Mouse (Mus musculus): ENCODE results near the gene Nmt1. TPM values are rescaled to one million over a fixed set of nuclear protein-coding genes. Genes with fewer than 3 reads are reported as not detected.

The Nmt1 gene
- polyA plus RNA-seq, 1 experiment from 2014 or later = 68.5 TPM

GRCm38 (mm10) chr11:103102725-103103349, 74.8 kb downstream of the Nmt1 start:
- H3K36me3 ChIP-seq = no peaks in the 10 kb centered on the region
- peak; percentile 87 for ATAC-seq (ENCODE audit: insufficient number of reproducible peaks, insufficient read depth, low FRiP score, low TSS enrichment, low read depth)
- 1% methylated on average over 35 of the region's 35 CpGs for WGBS
- peak overlapping the region; percentile 55 for H3K4me3 ChIP-seq
- peak overlapping the region; percentile 73 for H3K4me2 ChIP-seq
- H3K27ac ChIP-seq = peak overlapping the region; percentile 45; the same call in 1 of the 2 replicates
- peak overlapping the region; percentile 71 for H3K9ac ChIP-seq
- H3K4me1 ChIP-seq = peaks cover 34% of the 10 kb centered on the region
- H3K9me3 ChIP-seq = no peaks in the 10 kb centered on the region
- peaks cover 58% of the 10 kb centered on the region for H3K27me3 ChIP-seq

- Histone ChIP-seq H3K9ac (peak overlapping the region; percentile 61), H3K9me3 (no peaks in the 10 kb centered on the region), H3K4me2 (peak overlapping the region; percentile 73), H3K27ac (no peak overlapping the region), H3K4me1 (peaks cover 30% of the 10 kb centered on the region), H3K4me3 (peak overlapping the region; percentile 55), H3K27me3 (peaks cover 54% of the 10 kb centered on the region), H3K36me3 (no peaks in the 10 kb centered on the region)
- WGBS = 53% methylated on average over 8 of the region's 8 CpGs
- no peak for ATAC-seq (ENCODE audit: insufficient number of reproducible peaks, insufficient read depth, low FRiP score, low TSS enrichment, low read depth)
Measured at GRCm38 (mm10) chr11:103103621-103104020, 75.6 kb downstream of the Nmt1 start.

DNA sequence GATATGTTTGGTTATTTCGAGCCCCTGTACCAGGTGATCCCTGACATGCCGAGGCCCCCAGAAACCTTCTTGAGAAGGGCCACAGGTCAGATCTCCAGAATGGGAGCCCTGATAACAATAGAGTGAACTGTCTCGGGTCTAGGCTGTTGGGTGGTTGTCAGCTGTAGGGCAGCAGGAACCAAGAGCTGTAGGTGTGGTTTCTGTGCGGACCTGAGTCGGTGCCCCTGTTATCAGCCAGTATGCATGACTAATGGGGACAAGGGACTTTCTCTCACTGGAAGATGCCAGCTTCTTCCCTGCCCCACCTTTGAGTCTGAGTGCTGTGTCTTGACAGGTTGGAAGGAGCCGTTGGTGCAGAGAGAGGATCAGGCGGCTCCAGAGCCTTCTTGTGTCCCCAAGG, 76.5 kb downstream of the Nmt1 start:
- H3K4me3 ChIP-seq = no peak overlapping the region

DNA sequence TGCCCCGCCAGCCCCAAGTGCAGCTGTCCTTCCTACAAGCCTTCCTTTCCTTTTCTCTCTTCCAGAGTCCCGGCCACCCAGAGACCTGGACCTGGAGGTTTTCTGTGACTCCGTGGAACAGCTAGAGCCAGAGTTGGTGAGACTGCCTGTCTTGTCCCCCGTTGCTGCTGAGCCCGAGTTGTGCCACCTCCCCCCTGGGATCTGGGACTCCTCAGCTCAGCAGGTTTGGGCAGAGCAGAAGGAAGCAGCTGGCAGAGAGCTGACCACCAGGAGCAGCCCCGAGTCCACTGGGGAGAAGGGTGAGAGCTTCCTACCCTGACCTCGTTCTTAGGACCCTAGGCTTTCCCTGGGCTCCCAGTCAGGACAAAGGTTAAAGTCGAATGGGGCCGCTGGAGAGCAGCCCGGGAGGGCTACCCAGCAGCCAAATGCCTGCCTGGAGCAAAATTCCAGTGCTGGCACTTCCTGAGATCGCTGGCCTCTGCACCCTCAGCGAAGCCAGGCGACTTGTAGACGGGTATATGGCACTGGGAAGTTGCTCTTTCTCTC, 77.3 kb downstream of the Nmt1 start:
- 0 out of 2 replicates have a peak overlapping the region, but pooled peaks have one; percentile 21 for H3K9ac ChIP-seq
- 26% methylated on average over 14 of the region's 14 CpGs for WGBS
- H3K4me3 ChIP-seq = no peak overlapping the region
- H3K4me1 ChIP-seq = peaks cover 20% of the 10 kb centered on the region
- no peak overlapping the region for H3K27ac ChIP-seq
- peaks cover 40% of the 10 kb centered on the region for H3K27me3 ChIP-seq
- no peak for ATAC-seq (ENCODE audit: insufficient number of reproducible peaks, insufficient read depth, low FRiP score, low TSS enrichment, low read depth)
- no peak overlapping the region for H3K4me2 ChIP-seq
- H3K9me3 ChIP-seq = no peaks in the 10 kb centered on the region
- H3K36me3 ChIP-seq = no peaks in the 10 kb centered on the region

More for the DNA sequence above, 76.5 kb downstream of the Nmt1 start:
- WGBS = 76% methylated on average over 7 of the region's 7 CpGs
- Histone ChIP-seq H3K27me3 (peaks cover 48% of the 10 kb centered on the region), H3K36me3 (no peaks in the 10 kb centered on the region), H3K9me3 (no peaks in the 10 kb centered on the region), H3K27ac (no peak overlapping the region), H3K4me1 (peaks cover 22% of the 10 kb centered on the region), H3K4me2 (0 out of 2 replicates have a peak overlapping the region, but pooled peaks have one; percentile 3), H3K9ac (no peak overlapping the region)
- no peak for ATAC-seq (ENCODE audit: insufficient number of reproducible peaks, insufficient read depth, low FRiP score, low TSS enrichment, low read depth)

DNA sequence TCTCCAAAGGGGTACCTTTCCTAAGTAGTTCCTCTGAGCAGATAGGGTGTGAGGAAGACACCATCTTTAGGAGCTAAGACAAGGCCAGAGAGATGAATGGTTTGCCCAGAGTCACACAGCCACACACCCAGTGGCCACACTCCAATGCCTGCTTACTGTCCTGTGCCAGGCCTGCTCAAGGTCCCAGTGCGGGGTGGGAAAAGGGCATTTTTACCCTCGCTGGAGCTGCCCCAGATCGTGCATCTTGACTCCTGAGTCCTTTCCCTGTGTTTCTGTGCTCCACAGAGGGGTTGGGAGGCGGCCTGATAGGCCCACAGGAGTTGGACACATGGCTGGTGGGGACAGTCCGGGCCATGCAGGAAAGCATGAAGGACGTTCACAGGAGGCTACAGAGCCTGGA, 77.8 kb downstream of the Nmt1 start:
- no peak overlapping the region for H3K4me2 ChIP-seq
- 85% methylated on average over 6 of the region's 6 CpGs for WGBS
- H3K36me3 ChIP-seq = no peaks in the 10 kb centered on the region
- no peaks in the 10 kb centered on the region for H3K9me3 ChIP-seq
- peaks cover 35% of the 10 kb centered on the region for H3K27me3 ChIP-seq
- no peak for ATAC-seq (ENCODE audit: insufficient number of reproducible peaks, insufficient read depth, low FRiP score, low TSS enrichment, low read depth)
- H3K27ac ChIP-seq = no peak overlapping the region
- H3K9ac ChIP-seq = 0 out of 2 replicates have a peak overlapping the region, but pooled peaks have one; percentile 21
- no peak overlapping the region for H3K4me3 ChIP-seq
- peaks cover 19% of the 10 kb centered on the region for H3K4me1 ChIP-seq

DNA sequence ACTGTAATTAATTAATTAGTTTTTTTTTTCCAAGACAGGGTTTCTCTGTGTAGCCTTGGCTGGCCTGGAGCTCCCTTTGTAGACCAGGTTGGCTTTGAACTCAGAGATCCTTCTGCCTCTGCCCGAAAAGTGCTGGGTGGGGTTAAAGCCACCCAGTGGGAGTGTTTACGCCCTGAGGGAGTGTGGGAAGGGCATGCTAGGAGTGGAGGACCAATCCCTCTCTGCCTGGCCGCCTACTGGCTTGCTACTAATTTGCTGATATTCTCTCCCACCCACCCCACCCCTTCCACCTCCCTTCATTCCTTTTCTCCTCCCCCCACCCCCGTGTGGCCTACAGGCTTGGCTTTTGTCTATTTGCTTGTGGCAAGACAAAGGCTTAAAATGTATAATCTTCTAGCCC, 78.4 kb downstream of the Nmt1 start:
- 57% methylated on average over 4 of the region's 4 CpGs for WGBS
- Histone ChIP-seq H3K4me3 (no peak overlapping the region), H3K27ac (no peak overlapping the region), H3K9ac (no peak overlapping the region), H3K27me3 (peaks cover 29% of the 10 kb centered on the region), H3K4me1 (peaks cover 19% of the 10 kb centered on the region), H3K4me2 (no peak overlapping the region), H3K36me3 (no peaks in the 10 kb centered on the region), H3K9me3 (no peaks in the 10 kb centered on the region)
- ATAC-seq (ENCODE audit: insufficient number of reproducible peaks, insufficient read depth, low FRiP score, low TSS enrichment, low read depth) = no peak

- H3K4me3 ChIP-seq = peak overlapping the region; percentile 44
- peaks cover 29% of the 10 kb centered on the region for H3K4me1 ChIP-seq
- no peaks in the 10 kb centered on the region for H3K9me3 ChIP-seq
- H3K9ac ChIP-seq = peak overlapping the region; percentile 71
- no peak for ATAC-seq (ENCODE audit: insufficient number of reproducible peaks, insufficient read depth, low FRiP score, low TSS enrichment, low read depth)
- H3K36me3 ChIP-seq = no peaks in the 10 kb centered on the region
- WGBS = 23% methylated on average over 10 of the region's 10 CpGs
- H3K4me2 ChIP-seq = peak overlapping the region; percentile 77
- H3K27ac ChIP-seq = peak overlapping the region; percentile 69; the same call in 1 of the 2 replicates
- peaks cover 10% of the 10 kb centered on the region for H3K27me3 ChIP-seq
Measured at GRCm38 (mm10) chr11:103111301-103111700, 83.3 kb downstream of the Nmt1 start.

DNA sequence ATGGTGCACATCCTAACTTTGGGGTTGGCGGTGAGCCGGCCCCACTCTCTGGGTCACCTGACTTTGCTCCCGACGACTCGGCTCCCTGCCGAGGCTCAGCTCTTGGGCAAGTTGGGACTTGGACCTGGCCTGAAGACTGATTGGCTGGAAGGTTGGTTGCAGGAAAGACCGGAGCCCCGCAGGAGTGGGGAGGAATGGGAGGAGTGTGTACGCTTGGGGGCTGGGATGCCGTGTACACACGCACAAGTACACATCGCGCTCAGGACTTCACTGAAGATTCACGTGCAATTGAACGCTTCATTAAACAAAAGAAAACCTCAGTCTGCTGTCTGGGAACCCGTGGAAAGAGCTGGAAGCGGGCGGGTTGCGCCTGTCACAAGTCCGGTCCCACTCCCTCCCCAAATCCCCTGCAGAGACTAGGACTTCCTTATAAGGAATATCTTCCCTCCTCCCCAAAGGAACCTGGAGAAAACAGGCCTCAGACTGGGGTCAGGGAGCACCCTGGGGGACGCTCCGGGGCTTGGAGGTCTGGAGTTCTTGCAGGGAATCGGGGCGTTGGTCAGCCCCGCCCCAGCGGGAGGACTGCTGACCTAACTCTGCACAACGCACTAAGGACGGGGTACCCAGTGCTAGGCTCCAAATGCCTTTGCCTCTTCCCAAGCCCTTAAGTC, 84.0 kb downstream of the Nmt1 start:
- Histone ChIP-seq H3K9ac (peak overlapping the region; percentile 71), H3K27ac (peak overlapping the region; percentile 69), H3K4me1 (peaks cover 29% of the 10 kb centered on the region), H3K9me3 (no peaks in the 10 kb centered on the region), H3K27me3 (peaks cover 10% of the 10 kb centered on the region), H3K4me3 (peak overlapping the region; percentile 44), H3K4me2 (peak overlapping the region; percentile 77), H3K36me3 (no peaks in the 10 kb centered on the region)
- under 1% methylated on average over 28 of the region's 28 CpGs for WGBS
- no peak for ATAC-seq (ENCODE audit: insufficient number of reproducible peaks, insufficient read depth, low FRiP score, low TSS enrichment, low read depth)

DNA sequence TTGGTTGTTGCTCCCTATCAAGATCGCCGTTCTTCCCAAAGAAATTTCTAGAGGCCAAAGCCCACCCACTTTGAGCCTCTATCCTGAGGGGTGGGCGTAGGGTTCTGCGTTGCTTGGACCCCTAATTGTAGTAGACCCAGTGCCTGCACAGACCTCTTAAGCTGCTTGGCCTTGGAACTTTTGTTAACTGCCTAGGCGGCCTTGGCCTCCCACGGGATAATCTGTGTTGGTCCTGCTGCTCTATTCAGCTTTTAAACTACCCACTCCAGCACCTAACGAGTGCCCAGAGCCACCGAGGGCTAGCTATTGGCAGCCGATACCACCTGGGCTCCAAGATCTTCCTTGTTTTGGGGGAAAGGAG, 84.5 kb downstream of the Nmt1 start:
- WGBS = 17% methylated on average over 9 of the region's 9 CpGs
- Histone ChIP-seq H3K4me3 (peak overlapping the region; percentile 44), H3K9me3 (no peaks in the 10 kb centered on the region), H3K27me3 (peaks cover 10% of the 10 kb centered on the region), H3K4me1 (peaks cover 29% of the 10 kb centered on the region), H3K36me3 (no peaks in the 10 kb centered on the region), H3K4me2 (peak overlapping the region; percentile 77), H3K27ac (peak overlapping the region; percentile 69), H3K9ac (peak overlapping the region; percentile 71)
- no peak for ATAC-seq (ENCODE audit: insufficient number of reproducible peaks, insufficient read depth, low FRiP score, low TSS enrichment, low read depth)

GRCm38 (mm10) chr11:103113005-103113404, 85.0 kb downstream of the Nmt1 start:
- H3K36me3 ChIP-seq = no peaks in the 10 kb centered on the region
- 34% methylated on average over 12 of the region's 12 CpGs for whole genome bisulfite sequencing
- H3K4me2 ChIP-seq = peak overlapping the region; percentile 77
- H3K9me3 ChIP-seq = no peaks in the 10 kb centered on the region
- peaks cover 29% of the 10 kb centered on the region for H3K4me1 ChIP-seq
- H3K27me3 ChIP-seq = peaks cover 10% of the 10 kb centered on the region
- no peak for ATAC-seq (ENCODE audit: insufficient number of reproducible peaks, insufficient read depth, low FRiP score, low TSS enrichment, low read depth)
- peak overlapping the region; percentile 69; the same call in 1 of the 2 replicates for H3K27ac ChIP-seq
- peak overlapping the region; percentile 71; the same call in 1 of the 2 replicates for H3K9ac ChIP-seq
- no peak overlapping the region for H3K4me3 ChIP-seq

DNA sequence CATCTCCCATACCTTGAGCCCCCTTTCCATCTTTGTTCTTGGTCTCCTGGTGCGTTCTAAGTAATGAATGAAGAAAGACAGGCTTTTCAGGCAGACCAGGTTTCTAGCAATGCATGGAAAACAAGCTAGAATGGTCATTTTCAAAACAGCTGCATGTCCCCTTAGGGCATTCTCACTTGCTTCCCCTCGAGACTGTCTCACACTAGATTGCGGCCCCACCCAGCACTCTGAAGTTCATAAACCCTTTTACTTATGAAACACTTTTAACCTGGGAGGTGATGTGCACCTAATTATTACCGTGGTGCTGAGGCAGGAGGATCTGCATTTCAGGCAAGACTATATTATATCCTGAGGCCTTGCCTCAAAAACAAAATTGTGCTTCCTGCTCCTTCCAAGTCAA, 85.8 kb downstream of the Nmt1 start:
- 48% methylated on average over 4 of the region's 4 CpGs for WGBS
- Histone ChIP-seq H3K36me3 (no peaks in the 10 kb centered on the region), H3K4me1 (peaks cover 35% of the 10 kb centered on the region), H3K9ac (no peak overlapping the region), H3K4me2 (no peak overlapping the region), H3K4me3 (no peak overlapping the region), H3K27me3 (peaks cover 10% of the 10 kb centered on the region), H3K9me3 (no peaks in the 10 kb centered on the region), H3K27ac (0 out of 2 replicates have a peak overlapping the region, but pooled peaks have one; percentile 17)
- ATAC-seq (ENCODE audit: insufficient number of reproducible peaks, insufficient read depth, low FRiP score, low TSS enrichment, low read depth) = no peak
